In the genomic region with DNA sequence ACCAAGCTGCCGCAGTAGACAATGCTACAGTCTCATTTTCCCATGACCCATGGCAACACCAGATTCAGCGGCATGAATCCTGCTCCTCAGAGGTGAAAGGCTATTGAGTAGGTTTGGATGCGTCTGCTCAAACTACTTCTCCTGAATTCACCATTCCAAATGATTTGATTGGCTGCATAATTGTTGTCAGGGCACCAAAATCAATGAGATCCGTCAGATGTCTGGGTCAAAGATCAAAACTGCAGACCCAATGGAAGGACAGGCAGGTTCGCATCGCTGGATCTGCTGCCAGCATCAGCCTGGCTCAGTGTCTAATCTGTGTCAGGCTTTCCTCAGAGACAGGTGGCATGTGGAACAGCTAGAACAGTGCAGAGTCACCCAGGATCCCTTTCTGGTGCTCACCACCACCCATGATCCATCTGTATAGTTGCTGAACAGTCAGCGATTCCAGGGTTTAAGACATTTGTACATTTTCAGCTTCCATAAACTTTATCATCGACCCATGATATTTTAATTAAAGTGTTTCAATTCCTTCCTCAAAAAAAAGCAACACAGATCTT, we compare ENCODE assay signal across 18 mouse cellular contexts.
"Had no signal": no experiment of that assay in that cellular context is flagged by ENCODE, and none has a peak within 500 bp of the region (broad histone marks: within the 10 kb centered on the region; RNA-seq: fewer than 3 reads in every experiment).

No protein-coding gene starts in this region.

- ATAC-seq: inflammation-experienced regulatory T-cells, adult 6 months; intestine, embryonic 16.5 days had no signal

- H3K4me3 ChIP-seq: limb, embryonic 12.5 days; limb, embryonic 15.5 days; liver, embryonic 13.5 days; stomach, embryonic 15.5 days had no signal

- DNase-seq: kidney, adult 18-20 months; kidney, adult 9 months; kidney, postnatal 14 days; kidney, postnatal 4 days; left cerebral cortex, postnatal 4 days; liver, embryonic 13.5 days; lung, adult 2 months; lung, postnatal 14 days; lung, postnatal 4 days; midbrain, embryonic 14.5 days; right cerebral cortex, postnatal 14 days; spleen, adult 18-20 months; thymus, postnatal 25 days had no signal

- H3K27ac ChIP-seq: limb, embryonic 12.5 days; liver, embryonic 13.5 days had no signal
